Mouse (Mus musculus): ENCODE measurements at regions not wholly inside any gene's neighbourhood (a gene's known extent, or its start where the extent isn't known, plus 50 kb on each side); places are given as distances from the start of the nearest gene placed in this dataset.

DNA sequence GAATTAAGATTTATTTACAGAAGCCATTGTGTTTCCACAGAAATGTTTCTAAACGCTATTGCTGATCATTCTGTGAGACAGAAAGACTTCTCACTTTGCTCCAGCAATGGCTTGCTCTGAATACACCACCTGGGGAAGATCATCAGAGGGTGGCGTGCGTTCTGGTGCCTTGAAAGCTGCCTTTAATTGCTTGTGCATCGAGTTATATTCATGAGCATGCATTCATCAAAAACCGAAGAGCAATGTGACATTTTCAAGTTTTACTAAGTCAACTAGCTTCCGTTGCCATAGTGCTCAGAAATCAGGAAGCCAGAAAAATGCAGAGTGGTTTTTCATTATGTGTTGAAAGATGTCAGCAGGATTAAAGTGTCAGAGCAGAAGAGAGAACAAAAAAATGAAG, 85.0 kb upstream of the Pcdh18 start:
- DNase-seq (ENCODE audit: low spot score in 2 of 2) = peak; percentile 22 to 36

DNA sequence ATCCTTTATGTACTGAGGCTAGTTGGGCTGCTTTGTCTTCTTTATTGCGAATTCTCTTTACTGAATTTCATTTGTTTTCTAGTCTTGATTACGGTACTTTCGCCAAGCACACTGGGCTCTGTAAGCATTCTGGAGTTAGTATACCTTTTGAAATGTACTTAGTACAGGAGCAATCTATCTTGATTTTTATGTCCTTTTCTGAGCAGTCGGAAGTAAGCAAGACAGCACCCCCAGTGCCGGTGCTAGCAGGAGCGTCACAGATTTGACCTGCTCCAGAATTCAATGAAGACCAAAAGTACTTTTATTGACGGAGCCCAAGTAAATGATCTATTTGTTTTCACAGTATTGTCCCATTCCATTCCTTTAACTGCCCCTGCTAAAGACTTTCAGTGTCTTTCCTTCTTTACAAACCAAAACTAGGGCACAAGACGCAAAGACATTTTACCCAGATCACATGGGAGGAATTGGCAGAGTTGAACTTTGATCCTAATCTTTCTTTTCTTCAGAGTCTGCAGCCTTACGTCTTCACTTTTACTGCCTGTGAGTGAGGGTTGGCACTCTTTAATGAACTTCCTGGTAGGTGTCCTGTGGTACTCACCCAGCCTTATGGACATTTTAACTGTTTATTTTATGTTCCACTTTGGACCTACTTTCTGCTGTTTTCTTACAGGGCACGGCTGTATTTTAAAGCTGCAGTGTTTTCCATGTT, 83.5 kb upstream of the Pcdh18 start:
- no peak for DNase-seq (ENCODE audit: low spot score in 2 of 2)

DNA sequence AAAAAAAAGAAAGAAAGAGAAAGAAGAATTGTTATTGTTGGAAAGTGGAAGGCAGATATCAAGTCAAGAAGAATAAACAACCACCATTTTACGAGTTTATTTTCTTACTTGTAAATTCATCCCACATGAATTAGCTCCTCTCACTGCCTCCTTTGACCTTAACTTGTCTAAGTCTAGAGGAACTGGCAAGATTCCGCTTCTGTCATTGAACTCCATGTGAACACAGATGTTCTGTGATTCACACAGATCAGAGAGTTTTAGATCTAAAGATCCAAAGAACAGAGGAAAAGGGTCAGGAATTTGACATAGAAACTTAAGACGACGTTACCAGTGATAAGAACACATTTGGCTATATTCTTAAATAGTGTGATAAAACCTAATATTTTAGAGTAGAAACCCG, 57.3 kb upstream of the Pcdh18 start:
- no peak for DNase-seq (ENCODE audit: low spot score in 2 of 2)

DNA sequence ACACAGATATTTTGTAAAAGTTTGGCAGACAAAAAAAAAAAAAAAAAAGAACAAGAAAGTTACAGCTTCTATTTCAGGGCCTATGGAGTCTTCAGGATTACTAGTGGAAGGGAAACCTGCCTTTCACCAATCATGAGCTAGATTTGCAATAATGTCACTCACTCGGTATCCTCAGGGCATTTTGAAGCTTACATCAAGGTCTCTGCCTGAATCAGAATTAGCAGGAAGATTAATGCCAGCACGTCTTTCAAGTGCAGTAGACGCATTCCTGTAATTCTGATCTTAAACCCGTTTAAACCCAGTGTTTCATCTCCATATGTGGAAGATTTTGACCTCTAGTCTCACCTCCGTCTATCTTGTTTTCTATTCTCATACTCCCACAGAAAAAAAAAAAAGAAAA, 50.6 kb upstream of the Pcdh18 start:
- DNase-seq (ENCODE audit: low spot score in 2 of 2) = no peak

DNA sequence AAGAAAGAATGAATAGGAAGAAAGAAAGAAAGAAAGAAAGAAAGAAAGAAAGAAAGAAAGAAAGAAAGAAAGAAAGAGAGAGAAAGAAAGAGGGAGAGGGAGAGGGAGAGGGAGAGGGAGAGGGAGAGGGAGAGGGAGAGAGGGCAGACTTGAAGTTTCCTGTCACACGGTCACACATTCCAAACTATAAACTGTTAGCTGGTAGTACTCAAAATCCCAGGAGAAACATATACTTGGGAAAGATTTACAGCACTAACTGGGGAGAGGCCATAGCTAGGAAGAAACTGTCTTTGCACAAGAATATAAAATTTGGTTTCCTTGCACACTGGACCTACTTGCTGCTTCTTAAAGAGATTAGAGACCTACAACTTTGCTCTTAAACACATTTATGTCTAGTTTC, 50.2 kb upstream of the Pcdh18 start:
- DNase-seq (ENCODE audit: low spot score in 2 of 2) = no peak

All from right cerebral cortex, postnatal 10 days (tissue).